Mouse (Mus musculus) spleen, adult 2 months (tissue): ENCODE data around the gene Tbxas1.

ENCODE experiments used
- CTCF ChIP-seq: fragments of 200-500 bp; IDR thresholded peaks from 2 replicates; pipeline ENCODE4 v1.5.1; 2011; ENCODE audit warnings: mild to moderate bottlenecking, inconsistent platforms; ENCODE audit not compliant: insufficient read depth, insufficient read length, insufficient replicate concordance; ENCODE audit errors: extremely low read depth
- POLR2A ChIP-seq: fragments of 200-500 bp; IDR thresholded peaks from 2 replicates; pipeline ENCODE4 v1.6.1; 2011; ENCODE audit warnings: low read depth, low read length, inconsistent platforms

GRCm38 (mm10) chr6:38997838-38998237, 122.6 kb downstream of the Tbxas1 start:
- no peak for TF ChIP-seq CTCF
- no peak for TF ChIP-seq POLR2A
